Mouse (Mus musculus) kidney, embryonic 14.5 days (tissue): ENCODE results near the gene Kat8. TPM values are rescaled to one million over a fixed set of nuclear protein-coding genes. Genes with fewer than 3 reads are reported as not detected.
"Not testable (repeated sequence)": the region's sequence is repeated elsewhere in the genome, so short reads cannot be mapped to it uniquely, and the experiment has no call there.

Experiments used
- ATAC-seq: fragments of 200-750 bp; cut with Nextera tagmentation; 2 replicates; pipeline ENCODE4 v1.8.0; 2017; ENCODE audit warnings: moderate number of reproducible peaks, mild to moderate bottlenecking, moderate TSS enrichment, moderate library complexity; ENCODE audit not compliant: low FRiP score, low TSS enrichment
- H3K27ac ChIP-seq: fragments of 300-500 bp; sonication (generic); 2 replicates; pipeline ENCODE4 v1.5.1; 2014; ENCODE audit warnings: low read depth, mild to moderate bottlenecking, low read length, moderate library complexity, mixed read lengths
- H3K27me3 ChIP-seq: fragments of 300-500 bp; sonication (generic); 2 replicates; pipeline ENCODE4 v1.6.1; 2014; ENCODE audit warnings: mild to moderate bottlenecking, low read length; ENCODE audit not compliant: control insufficient read depth, insufficient read depth
- H3K36me3 ChIP-seq: fragments of 300-500 bp; sonication (generic); 2 replicates; pipeline ENCODE4 v1.6.1; 2014; ENCODE audit warnings: low read length, mixed read lengths; ENCODE audit not compliant: control insufficient read depth, insufficient read depth
- H3K4me1 ChIP-seq: fragments of 300-500 bp; sonication (generic); 2 replicates; pipeline ENCODE4 v1.6.1; 2014; ENCODE audit warnings: low read length, mixed read lengths; ENCODE audit not compliant: control insufficient read depth, insufficient read depth
- H3K4me2 ChIP-seq: fragments of 300-500 bp; sonication (generic); replicated peaks from 2 replicates; pipeline ENCODE4 v1.6.1; 2014; ENCODE audit warnings: low read depth, mild to moderate bottlenecking, low read length
- H3K4me3 ChIP-seq: fragments of 300-500 bp; sonication (generic); 2 replicates; pipeline ENCODE4 v1.5.1; 2014; ENCODE audit warnings: mild to moderate bottlenecking, low read length
- H3K9ac ChIP-seq: fragments of 300-500 bp; sonication (generic); 2 replicates; pipeline ENCODE4 v1.6.1; 2014; ENCODE audit warnings: low read depth, mild to moderate bottlenecking, low read length, moderate library complexity
- H3K9me3 ChIP-seq: fragments of 300-500 bp; sonication (generic); 2 replicates; pipeline ENCODE4 v1.6.1; 2016; ENCODE audit warnings: low read length; ENCODE audit not compliant: control insufficient read depth
- WGBS: fragments of 180-500 bp; shearing (Covaris S2); extraction: QIAGEN DNeasy Blood & Tissue Kit; methylation state at CpG from one replicate; pipeline ENCODE4 v1.1.7; 2014; 5-methylcytosine and 5-hydroxymethylcytosine counted together
- polyA plus RNA-seq: library from polyadenylated mRNA; unstranded; fragments of >200 nt; fragmentation: Nextera tagmentation; extraction: Ambion mirVana; gene quantifications from 2 replicates; pipeline ENCODE4 v1.2.1, GENCODE M21; 2014

Gene Kat8
- polyA plus RNA-seq, 1 experiment from 2014 or later = 48.9 TPM

DNA sequence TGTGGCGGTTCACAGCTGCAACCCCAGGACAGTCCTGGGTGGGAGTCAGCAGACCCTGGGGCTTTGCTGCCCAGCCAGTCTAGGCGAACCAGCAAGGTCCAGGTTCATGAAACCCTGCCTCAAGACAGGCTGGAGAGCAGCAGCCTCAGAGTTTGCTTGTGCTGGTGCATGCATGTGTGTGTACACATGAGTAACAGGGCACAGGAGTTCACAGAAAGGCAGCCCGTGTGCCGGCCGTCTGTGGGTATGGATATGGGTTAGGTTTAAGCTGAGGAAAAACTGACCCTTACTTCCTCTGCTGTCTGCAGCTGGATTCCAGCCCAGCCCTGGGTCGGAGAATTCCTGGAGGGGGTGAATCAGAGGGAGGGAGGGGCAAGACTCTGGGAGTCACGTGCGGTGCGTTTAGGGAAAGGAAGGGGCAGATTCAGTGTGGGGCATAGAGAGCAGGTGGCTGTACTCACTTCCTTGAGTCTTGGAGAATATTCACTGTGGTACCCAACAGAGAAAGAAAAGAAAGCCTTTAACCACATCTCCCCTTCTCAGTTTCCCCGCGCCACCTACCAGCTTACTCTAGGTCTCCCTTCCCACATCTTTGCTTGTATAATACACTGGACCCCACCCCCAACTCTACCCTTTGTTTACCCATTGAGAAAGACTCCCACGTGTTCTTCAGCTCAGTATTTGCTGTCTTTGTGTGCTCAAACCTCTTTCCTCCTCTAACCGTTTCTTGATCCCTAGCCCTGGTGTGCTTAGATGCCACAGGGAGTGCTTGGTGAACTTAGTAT, 19.2 kb downstream of the Kat8 start:
- peak overlapping the region; percentile 27 for H3K4me2 ChIP-seq
- H3K27me3 ChIP-seq = no peaks in the 10 kb centered on the region
- peaks cover 33% of the 10 kb centered on the region for H3K4me1 ChIP-seq
- WGBS = 26% methylated on average over 13 of the region's 13 CpGs
- no peaks in the 10 kb centered on the region for H3K9me3 ChIP-seq
- peak overlapping the region; percentile 23; the same call in 1 of the 2 replicates for H3K9ac ChIP-seq
- ATAC-seq = no peak
- H3K4me3 ChIP-seq = no peak overlapping the region
- peak overlapping the region; percentile 73; the same call in 1 of the 2 replicates for H3K27ac ChIP-seq
- peaks cover 4% of the 10 kb centered on the region; the same call in 1 of the 2 replicates for H3K36me3 ChIP-seq

DNA sequence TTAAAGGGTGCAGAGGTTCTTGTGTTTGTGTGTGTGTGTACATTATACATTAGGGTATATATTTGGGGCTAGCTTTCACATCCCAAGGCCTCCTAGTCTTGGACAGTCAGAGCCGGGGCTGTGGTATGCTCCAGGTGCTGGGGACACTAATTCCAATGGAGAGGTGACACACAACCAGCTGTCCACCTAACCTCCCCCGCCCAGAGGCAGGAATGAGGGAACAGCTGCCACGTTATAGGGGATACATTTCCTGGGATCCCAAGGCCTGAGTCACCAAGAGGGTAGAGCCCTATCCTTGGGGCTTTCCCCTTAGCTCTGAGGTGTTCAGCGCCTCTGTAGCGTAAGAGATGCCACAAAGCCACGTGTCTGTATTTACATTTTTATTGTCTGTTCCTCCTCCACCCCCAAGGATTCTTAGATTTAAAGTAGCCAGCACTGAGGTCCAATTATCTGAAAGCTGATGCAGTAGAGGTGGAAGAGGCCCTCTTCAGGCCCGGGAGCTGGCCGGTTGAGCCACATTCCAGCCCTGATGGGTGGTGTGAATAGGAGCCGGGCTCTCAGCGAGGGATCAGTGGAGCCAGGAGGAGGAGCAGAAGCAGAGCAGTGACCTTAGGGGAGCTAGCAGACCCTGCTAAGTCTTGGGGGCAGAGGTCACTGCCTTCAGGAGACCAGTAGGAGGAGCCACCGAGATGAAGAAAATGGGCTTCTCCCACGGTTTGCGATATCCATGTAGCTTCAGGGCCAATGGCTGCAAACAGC, 20.1 kb downstream of the Kat8 start:
- no peak overlapping the region for H3K4me3 ChIP-seq
- no peak overlapping the region for H3K4me2 ChIP-seq
- no peak for ATAC-seq
- no peaks in the 10 kb centered on the region for H3K9me3 ChIP-seq
- H3K27ac ChIP-seq = peak overlapping the region; percentile 73
- peaks cover 32% of the 10 kb centered on the region for H3K4me1 ChIP-seq
- no peaks in the 10 kb centered on the region for H3K36me3 ChIP-seq
- no peaks in the 10 kb centered on the region for H3K27me3 ChIP-seq
- WGBS = 17% methylated on average over 13 of the region's 13 CpGs
- H3K9ac ChIP-seq = no peak overlapping the region

DNA sequence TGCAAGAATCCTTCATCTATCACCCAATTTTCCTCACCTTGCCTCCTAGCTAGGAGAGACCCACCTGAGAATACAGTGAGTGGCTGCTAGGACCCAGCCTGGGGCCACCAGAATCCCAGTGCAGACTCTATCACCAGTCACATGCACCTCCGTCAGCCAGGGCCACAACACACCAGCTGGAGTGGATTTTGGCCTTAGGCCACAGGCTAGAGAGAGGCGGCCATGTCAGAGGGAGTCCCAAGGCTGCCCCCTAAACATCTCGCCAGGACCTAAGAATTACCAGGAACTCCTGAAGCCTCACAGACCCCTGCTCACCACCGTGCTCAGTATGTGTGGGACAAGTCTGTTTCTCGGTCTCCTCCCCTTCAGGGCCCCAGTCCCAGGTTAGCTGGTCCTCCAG, 21.8 kb downstream of the Kat8 start:
- Histone ChIP-seq H3K4me1 (peaks cover 29% of the 10 kb centered on the region), H3K9me3 (no peaks in the 10 kb centered on the region), H3K4me2 (no peak overlapping the region), H3K36me3 (no peaks in the 10 kb centered on the region), H3K27me3 (no peaks in the 10 kb centered on the region), H3K27ac (no peak overlapping the region), H3K9ac (no peak overlapping the region), H3K4me3 (no peak overlapping the region)
- WGBS = 94% methylated on average over 5 of the region's 5 CpGs
- no peak for ATAC-seq

DNA sequence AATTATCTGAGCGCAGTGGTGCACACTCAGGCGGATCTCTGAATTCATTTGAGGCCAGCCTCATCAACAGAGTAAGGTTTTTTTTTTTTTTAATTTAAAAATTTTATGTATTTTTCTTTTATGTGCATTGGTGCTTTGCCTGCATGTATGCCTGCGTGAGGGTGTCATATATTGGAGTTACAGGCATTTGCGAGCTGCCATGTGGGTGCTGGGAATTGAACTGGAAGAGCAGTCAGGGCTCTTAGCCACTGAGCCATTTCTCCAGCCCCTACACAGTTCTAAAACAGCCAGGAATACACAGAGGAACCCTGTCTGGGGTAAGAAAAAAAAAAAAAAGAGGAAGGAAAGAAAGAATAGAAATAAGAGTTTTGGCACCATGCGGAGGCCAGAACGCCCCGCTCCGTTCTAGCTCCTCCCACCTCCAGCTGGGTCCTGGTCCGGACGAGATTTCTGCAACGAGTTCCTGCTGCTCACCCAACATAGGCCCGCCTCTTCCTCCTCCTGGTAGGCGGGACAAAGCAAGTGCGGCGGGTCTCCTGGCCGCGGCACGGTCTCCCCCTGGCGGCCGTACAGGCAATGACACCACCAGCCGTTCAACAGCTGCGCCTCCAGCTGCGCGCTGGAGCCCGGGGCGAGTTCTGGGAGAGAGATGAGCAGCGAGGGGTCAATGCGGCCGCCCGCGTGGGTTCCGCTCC, 22.9 kb downstream of the Kat8 start:
- WGBS = 8% methylated on average over 31 of the region's 32 CpGs
- Histone ChIP-seq H3K9ac (peak overlapping the region; percentile 76), H3K4me3 (peak overlapping the region; percentile 71), H3K36me3 (no peaks in the 10 kb centered on the region), H3K27me3 (no peaks in the 10 kb centered on the region), H3K4me1 (peaks cover 29% of the 10 kb centered on the region), H3K9me3 (no peaks in the 10 kb centered on the region), H3K27ac (peak overlapping the region; percentile 47; the same call in 1 of the 2 replicates), H3K4me2 (peak overlapping the region; percentile 99)
- peak; percentile 94 for ATAC-seq

DNA sequence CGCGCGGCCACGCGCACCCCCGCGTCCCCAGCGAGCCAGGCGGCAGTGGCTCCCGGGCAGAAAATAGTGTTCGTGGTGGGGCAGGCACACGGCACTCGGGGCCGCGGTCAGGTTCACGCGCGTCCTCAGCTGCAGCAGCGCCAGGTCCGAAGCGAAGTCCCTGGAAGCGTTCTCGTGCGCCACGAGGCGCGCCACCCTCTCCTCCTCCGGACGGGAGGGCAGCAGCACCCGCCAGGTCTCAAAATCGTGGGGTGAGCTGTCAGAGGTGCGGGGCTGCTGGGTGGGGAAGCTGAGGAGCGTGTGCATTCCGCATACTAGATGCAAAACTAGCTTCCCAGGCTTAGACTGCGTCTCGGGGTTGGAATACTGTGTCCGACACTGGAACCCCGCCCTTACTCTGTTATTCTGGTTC, 23.4 kb downstream of the Kat8 start:
- Histone ChIP-seq H3K36me3 (no peaks in the 10 kb centered on the region), H3K9ac (peak overlapping the region; percentile 76), H3K27me3 (no peaks in the 10 kb centered on the region), H3K27ac (no peak overlapping the region; the same call in 1 of the 2 replicates), H3K4me1 (peaks cover 29% of the 10 kb centered on the region), H3K4me3 (peak overlapping the region; percentile 71), H3K4me2 (peak overlapping the region; percentile 99), H3K9me3 (no peaks in the 10 kb centered on the region)
- ATAC-seq = peak; percentile 32
- WGBS = under 1% methylated on average over 38 of the region's 38 CpGs

GRCm38 (mm10) chr7:127936216-127936884, 24.0 kb downstream of the Kat8 start:
- peak overlapping the region; percentile 71 for H3K4me3 ChIP-seq
- no peak overlapping the region; the same call in 1 of the 2 replicates for H3K27ac ChIP-seq
- no peaks in the 10 kb centered on the region for H3K27me3 ChIP-seq
- no peaks in the 10 kb centered on the region for H3K36me3 ChIP-seq
- ATAC-seq = no peak
- WGBS = 55% methylated on average over 18 of the region's 18 CpGs
- no peaks in the 10 kb centered on the region for H3K9me3 ChIP-seq
- peak overlapping the region; percentile 99 for H3K4me2 ChIP-seq
- H3K9ac ChIP-seq = peak overlapping the region; percentile 76
- H3K4me1 ChIP-seq = peaks cover 26% of the 10 kb centered on the region

- not testable (repeated sequence) for H3K9me3 ChIP-seq, H3K4me3 ChIP-seq, ATAC-seq, H3K4me1 ChIP-seq, H3K4me2 ChIP-seq, H3K9ac ChIP-seq, H3K36me3 ChIP-seq, H3K27ac ChIP-seq
- H3K27me3 ChIP-seq = peaks cover 23% of the 10 kb centered on the region; the same call in 1 of the 2 replicates
- 57% methylated on average over 2 of the region's 2 CpGs for WGBS
Measured at GRCm38 (mm10) chr7:127942097-127942496, 29.8 kb downstream of the Kat8 start.

DNA sequence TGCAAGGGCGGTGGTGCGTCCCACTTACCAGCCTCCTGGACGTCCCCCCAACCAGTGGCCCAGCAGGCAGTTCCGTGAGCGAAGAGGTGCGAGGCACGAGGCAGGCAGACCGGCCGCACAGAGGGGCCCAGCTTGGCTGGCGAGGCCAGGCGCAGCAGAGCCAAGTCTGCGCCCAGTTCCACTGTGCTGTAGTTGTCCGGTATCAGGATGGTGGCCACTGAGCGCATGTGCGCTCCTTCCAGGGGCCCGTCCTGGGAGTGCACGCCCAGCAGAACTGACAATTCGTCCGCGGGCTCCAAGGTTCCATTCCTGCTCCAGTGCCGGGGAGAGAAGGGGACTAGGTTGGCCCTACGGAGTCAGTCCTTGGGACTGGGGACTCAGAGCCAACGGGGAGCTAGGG, 32.3 kb downstream of the Kat8 start:
- ATAC-seq = 0 out of 2 replicates have a peak, but pooled peaks have one; percentile 46
- Histone ChIP-seq H3K27me3 (peaks cover 23% of the 10 kb centered on the region; the same call in 1 of the 2 replicates), H3K9ac (peak overlapping the region; percentile 31; the same call in 1 of the 2 replicates), H3K27ac (no peak overlapping the region), H3K9me3 (no peaks in the 10 kb centered on the region), H3K4me3 (no peak overlapping the region), H3K36me3 (no peaks in the 10 kb centered on the region), H3K4me2 (peak overlapping the region; percentile 24; the same call in 1 of the 2 replicates), H3K4me1 (peaks cover 5% of the 10 kb centered on the region; the same call in 1 of the 2 replicates)
- WGBS = 8% methylated on average over 23 of the region's 23 CpGs
